ENCODE assay signal across 20 mouse cellular contexts in genomic region chr3:97830622-97831021, GRCm38 (mm10). TPM values are rescaled to one million over a fixed set of nuclear protein-coding genes. Genes with fewer than 3 reads are reported as not detected.
DNase-seq lines count a peak whose midpoint lies in the region; ATAC-seq and TF ChIP-seq lines count a peak whose summit lies in the region.
"Had no signal": no experiment of that assay in that cellular context is flagged by ENCODE, and none has a peak within 500 bp of the region (broad histone marks: within the 10 kb centered on the region; RNA-seq: fewer than 3 reads in every experiment).

No protein-coding gene starts in this region.

- no peak overlapping the region for H3K9ac ChIP-seq in hindbrain, postnatal 0 days (replicated peaks; ENCODE audit: low read length)
- H3K9ac ChIP-seq: embryonic facial prominence, embryonic 13.5 days had no signal

- no peak for TF ChIP-seq CTCF in cerebellum, adult 2 months (IDR thresholded peaks at IDR 0.05; ENCODE audit: borderline replicate concordance, insufficient read depth, low read depth, low read length)
- TF ChIP-seq CTCF in hindbrain, postnatal 0 days (IDR thresholded peaks at IDR 0.05; ENCODE audit: low read depth): no peak

- H3K27ac ChIP-seq in cerebellum, adult 2 months (ENCODE audit: insufficient read depth, low read length): peak overlapping the region; percentile 47; the same call in 1 of the 2 replicates
- H3K27ac ChIP-seq in hindbrain, postnatal 0 days: no peak overlapping the region
- H3K27ac ChIP-seq: embryonic facial prominence, embryonic 13.5 days had no signal

- H3K4me3 ChIP-seq in cerebellum, adult 2 months (replicated peaks; ENCODE audit: insufficient read depth, low read depth, low read length): no peak overlapping the region
- H3K4me3 ChIP-seq in hindbrain, postnatal 0 days (ENCODE audit: low read length): no peak overlapping the region
- H3K4me3 ChIP-seq: embryonic facial prominence, embryonic 13.5 days had no signal

- H3K9me3 ChIP-seq in hindbrain, postnatal 0 days (ENCODE audit: low read length): no peaks in the 10 kb centered on the region
- H3K9me3 ChIP-seq: embryonic facial prominence, embryonic 13.5 days had no signal

- no peaks in the 10 kb centered on the region for H3K36me3 ChIP-seq in hindbrain, postnatal 0 days (ENCODE audit: insufficient read depth, low read length)
- H3K36me3 ChIP-seq: embryonic facial prominence, embryonic 13.5 days had no signal

- peaks cover 18% of the 10 kb centered on the region for H3K4me1 ChIP-seq in cerebellum, adult 2 months (ENCODE audit: control insufficient read depth, insufficient read depth, low read length)
- H3K4me1 ChIP-seq in hindbrain, postnatal 0 days (ENCODE audit: insufficient read depth, low read length): no peaks in the 10 kb centered on the region
- H3K4me1 ChIP-seq: embryonic facial prominence, embryonic 13.5 days had no signal

- 64% methylated on average over 2 of the region's 2 CpGs for WGBS in cerebellum, adult 2 months
- WGBS in hindbrain, postnatal 0 days: 59% methylated on average over 2 of the region's 2 CpGs

- no peak for DNase-seq in cerebellum, adult 2 months
- DNase-seq in cerebellum, adult 8-10 months: no peak
- DNase-seq in layer of hippocampus, adult 9-11 months: peak; percentile 65
- DNase-seq in layer of hippocampus, adult 11-12 months (ENCODE audit: low spot score): no peak
- peak; percentile 10 for DNase-seq in hindbrain, postnatal 0 days (ENCODE audit: low spot score)
- DNase-seq in retina, postnatal 1 day: peak; percentile 9
- DNase-seq in adrenal gland, postnatal 36 days: no peak
- DNase-seq in heart, adult 11 months: no peak
- DNase-seq: cerebellum, adult 11 months; gastrocnemius, postnatal 25 days; heart, postnatal 4 days; kidney, adult 11 months; kidney, postnatal 25 days; liver; lung, adult 18-20 months; right cerebral cortex, postnatal 4 days; thymus, postnatal 4 days had no signal

- no peak overlapping the region for H3K4me2 ChIP-seq in hindbrain, postnatal 0 days (ENCODE audit: low read depth, low read length)
- H3K4me2 ChIP-seq: embryonic facial prominence, embryonic 13.5 days; heart, embryonic 11.5 days had no signal

- no peaks in the 10 kb centered on the region for H3K27me3 ChIP-seq in cerebellum, adult 2 months (ENCODE audit: control insufficient read depth, insufficient read depth, low read length)
- no peaks in the 10 kb centered on the region for H3K27me3 ChIP-seq in hindbrain, postnatal 0 days (ENCODE audit: insufficient read depth, low read length)
- H3K27me3 ChIP-seq: CH12.LX; embryonic facial prominence, embryonic 13.5 days had no signal

- no peak for TF ChIP-seq POLR2A in cerebellum, adult 2 months (IDR thresholded peaks at IDR 0.05; ENCODE audit: borderline replicate concordance, insufficient read depth, low read length)

- ATAC-seq in hindbrain, postnatal 0 days: peak; percentile 59; the same call in 1 of the 2 replicates

RNA-seq across cellular contexts. Expression of gene Pde4dip, which starts 57.9 kb away (rescaled TPM):
- 88.6 and 93.9 TPM in 2 replicates for polyA plus RNA-seq in cerebellum, adult 2 months (2012; rRNA removed)
- 79.6 TPM in 2 replicates for total RNA-seq in hindbrain, postnatal 0 days (2014; rRNA removed)
- polyA plus RNA-seq in hindbrain, postnatal 0 days (2015; fragmentation: Nextera tagmentation; extraction: Ambion mirVana): 44.4 and 48.1 TPM in 2 replicates
- total RNA-seq in adrenal gland, postnatal 36 days (2021): 10 to 100 TPM; 25.3 to 28.1 TPM

Comparison
In these comparisons a context has a peak if more than half of its experiments do, and no peak if none do; other contexts are left out.
1. DNase-seq: peak in layer of hippocampus, adult 9-11 months (single experiment), hindbrain, postnatal 0 days (single experiment) and retina, postnatal 1 day (single experiment); none in cerebellum, adult 2 months (0 of 2), cerebellum, adult 8-10 months (single experiment), layer of hippocampus, adult 11-12 months (single experiment), adrenal gland, postnatal 36 days (0 of 2) and heart, adult 11 months (single experiment).